Mouse (Mus musculus): ENCODE measurements around the gene Coq6. TPM values are rescaled to one million over a fixed set of nuclear protein-coding genes. Genes with fewer than 3 reads are reported as not detected.

The Coq6 gene
- polyA plus RNA-seq, 1 experiment from 2014 or later = 44.5 TPM

DNA sequence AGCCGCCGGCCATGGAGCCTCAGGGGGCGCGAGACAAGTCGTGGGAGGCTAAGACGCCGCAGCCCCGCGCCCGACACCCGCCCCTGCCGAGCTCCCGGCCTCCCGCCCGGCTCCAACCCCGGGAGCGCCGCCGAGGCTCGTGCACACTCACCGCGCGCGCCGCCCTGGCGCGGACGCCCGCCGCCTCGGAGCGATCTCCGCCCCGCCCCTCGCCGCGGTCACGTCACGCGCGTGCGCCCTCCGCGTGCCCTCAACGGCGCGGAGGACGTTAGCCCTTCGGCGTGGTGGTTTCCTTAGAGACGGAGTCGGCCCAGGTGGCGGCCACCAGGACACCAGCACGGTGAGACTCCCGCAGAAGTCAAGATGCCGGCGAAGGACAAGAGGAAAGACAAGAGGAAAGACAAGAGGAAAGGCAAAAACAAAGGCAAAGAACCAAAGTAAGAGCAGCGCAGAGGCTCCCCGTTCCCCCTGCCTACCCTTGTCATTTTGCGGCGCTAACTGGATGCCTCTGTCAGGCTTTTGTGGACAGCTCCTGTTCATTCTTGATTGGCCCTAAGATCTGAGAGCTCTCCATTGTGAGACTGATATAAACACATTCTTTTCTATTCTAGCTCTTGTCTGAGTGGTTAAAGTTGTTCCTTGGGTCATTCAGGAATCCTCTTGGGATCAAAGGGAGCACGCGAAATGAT lies 47.5 kb downstream of the Coq6 start, which contains the start of the genes Entpd5 and Bbof1:
Entpd5 (minus strand) TSS at position 211 of the 689 bp plus-strand sequence.
Bbof1 (plus strand) TSS at position 253 of the 689 bp plus-strand sequence.
- peak within 1 kb of the TSS; percentile 94 for H3K4me2 ChIP-seq
- H3K4me1 ChIP-seq (replicated peaks) = peaks cover 6% of the 10 kb centered on the region
- H3K9ac ChIP-seq (replicated peaks) = peak within 1 kb of the TSS; percentile 81
- no peaks in the 10 kb centered on the region for H3K9me3 ChIP-seq
- WGBS = 2% methylated on average over 48 of the region's 63 CpGs
- H3K4me3 ChIP-seq (replicated peaks) = peak within 1 kb of the TSS; percentile 74
- peak within 1 kb of the TSS; percentile 53; the same call in 1 of the 2 replicates for H3K27ac ChIP-seq
- peak; percentile 87 for ATAC-seq (ENCODE audit: insufficient number of reproducible peaks, insufficient read depth, low FRiP score, low TSS enrichment, low read depth)
- H3K36me3 ChIP-seq = no peaks in the 10 kb centered on the region
- H3K27me3 ChIP-seq = no peaks in the 10 kb centered on the region; the same call in 1 of the 2 replicates

DNA sequence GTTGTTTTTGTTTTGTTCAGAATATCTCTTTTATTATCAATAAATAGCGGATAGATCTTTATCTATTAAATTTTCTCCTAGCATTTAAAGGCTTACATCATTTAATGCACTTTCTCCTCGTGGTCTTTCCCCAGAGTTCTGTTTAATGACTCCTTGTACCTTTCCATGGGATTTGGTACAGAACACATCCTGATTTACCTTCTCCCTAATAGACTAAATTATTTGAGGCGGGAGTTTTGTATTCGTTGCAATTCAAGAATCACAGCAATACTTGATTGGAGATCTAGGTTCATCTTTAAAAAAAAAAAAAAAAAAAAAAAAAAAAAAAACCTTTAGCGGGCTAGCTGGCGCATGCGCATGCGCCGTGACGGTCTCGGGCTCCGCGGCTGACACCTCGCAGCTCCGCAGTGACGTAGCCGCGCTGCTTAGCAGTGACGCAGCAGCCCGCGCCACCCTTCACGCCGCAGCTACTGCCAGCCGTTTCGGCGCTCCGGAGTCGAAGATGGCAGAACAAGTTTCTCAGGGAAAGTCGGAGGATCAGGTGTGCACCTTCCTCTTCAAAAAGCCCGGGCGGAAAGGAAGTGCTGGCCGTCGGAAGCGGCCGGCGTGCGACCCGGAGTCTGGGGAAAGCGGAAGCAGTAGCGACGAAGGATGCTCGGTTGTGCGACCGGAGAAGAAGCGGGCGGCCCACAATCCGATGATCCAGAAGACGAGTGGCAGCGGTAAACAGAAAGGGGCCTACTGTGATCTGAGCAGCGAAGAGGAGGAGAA lies 55.6 kb downstream of the Coq6 start, which contains the start of gene Rnf113a2:
Rnf113a2 (plus strand) TSS at position 363 of the 771 bp plus-strand sequence.
- H3K4me2 ChIP-seq = peak within 1 kb of the TSS; percentile 71
- no peaks in the 10 kb centered on the region for H3K27me3 ChIP-seq
- no peaks in the 10 kb centered on the region for H3K36me3 ChIP-seq
- peaks cover 8% of the 10 kb centered on the region; the same call in 1 of the 2 replicates for H3K9me3 ChIP-seq
- WGBS = 3% methylated on average over 50 of the region's 50 CpGs
- no peak for ATAC-seq (ENCODE audit: insufficient number of reproducible peaks, insufficient read depth, low FRiP score, low TSS enrichment, low read depth)
- peak within 1 kb of the TSS; percentile 50 for H3K4me3 ChIP-seq (replicated peaks)
- 0 out of 2 replicates have a peak, but pooled peaks cover 5% of the 10 kb centered on the region for H3K4me1 ChIP-seq (replicated peaks)
- no peak within 1 kb of the TSS for H3K27ac ChIP-seq
- H3K9ac ChIP-seq (replicated peaks) = peak within 1 kb of the TSS; percentile 69

DNA sequence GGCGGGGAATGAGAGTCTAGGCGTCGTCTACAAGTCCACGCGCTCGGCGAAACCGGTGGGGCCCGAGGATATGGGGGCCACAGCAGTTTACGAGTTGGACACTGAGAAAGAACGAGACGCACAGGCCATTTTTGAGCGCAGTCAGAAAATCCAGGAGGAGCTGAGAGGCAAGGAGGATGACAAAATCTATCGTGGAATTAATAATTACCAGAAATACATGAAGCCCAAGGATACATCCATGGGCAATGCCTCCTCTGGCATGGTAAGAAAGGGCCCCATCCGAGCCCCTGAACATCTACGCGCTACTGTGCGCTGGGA lies 56.1 kb downstream of the Coq6 start:
- WGBS = 33% methylated on average over 18 of the region's 18 CpGs
- 0 out of 2 replicates have a peak, but pooled peaks cover 5% of the 10 kb centered on the region for H3K4me1 ChIP-seq (replicated peaks)
- peaks cover 8% of the 10 kb centered on the region; the same call in 1 of the 2 replicates for H3K9me3 ChIP-seq
- peak overlapping the region; percentile 50 for H3K4me3 ChIP-seq (replicated peaks)
- peak overlapping the region; percentile 71 for H3K4me2 ChIP-seq
- no peaks in the 10 kb centered on the region for H3K36me3 ChIP-seq
- H3K9ac ChIP-seq (replicated peaks) = peak overlapping the region; percentile 69
- no peak overlapping the region for H3K27ac ChIP-seq
- no peak for ATAC-seq (ENCODE audit: insufficient number of reproducible peaks, insufficient read depth, low FRiP score, low TSS enrichment, low read depth)
- no peaks in the 10 kb centered on the region for H3K27me3 ChIP-seq

Other genes with a start within 250 kb of the Coq6 start
- 6.2 and 7.7 TPM in 2 replicates for gene Dnal1, start 247.3 kb upstream of the Coq6 start, polyA plus RNA-seq (2016; fragmentation: Nextera tagmentation; extraction: Ambion mirVana)
- 1.2 and 1.3 TPM in 2 replicates for gene Pnma1, start 213.2 kb upstream of the Coq6 start, polyA plus RNA-seq (2016; fragmentation: Nextera tagmentation; extraction: Ambion mirVana)
- gene Elmsan1, start 142.8 kb upstream of the Coq6 start, polyA plus RNA-seq (2016; fragmentation: Nextera tagmentation; extraction: Ambion mirVana) = 7.0 and 8.6 TPM in 2 replicates
- 13.2 and 13.4 TPM in 2 replicates for gene Ptgr2, start 76.4 kb upstream of the Coq6 start, polyA plus RNA-seq (2016; fragmentation: Nextera tagmentation; extraction: Ambion mirVana)
- gene Zfp410, start 44.8 kb upstream of the Coq6 start, polyA plus RNA-seq (2016; fragmentation: Nextera tagmentation; extraction: Ambion mirVana) = 109 and 114 TPM in 2 replicates
- gene Fam161b, start 176 bp downstream of the Coq6 start, polyA plus RNA-seq (2016; fragmentation: Nextera tagmentation; extraction: Ambion mirVana) = 4.0 and 5.0 TPM in 2 replicates
- gene Entpd5, start 47.4 kb downstream of the Coq6 start, polyA plus RNA-seq (2016; fragmentation: Nextera tagmentation; extraction: Ambion mirVana) = 10.9 and 11.4 TPM in 2 replicates
- 1.5 and 2.1 TPM in 2 replicates for gene Bbof1, start 47.4 kb downstream of the Coq6 start, polyA plus RNA-seq (2016; fragmentation: Nextera tagmentation; extraction: Ambion mirVana)
- gene Rnf113a2, start 55.5 kb downstream of the Coq6 start, polyA plus RNA-seq (2016; fragmentation: Nextera tagmentation; extraction: Ambion mirVana) = 28.9 and 31.0 TPM in 2 replicates
- gene Aldh6a1, start 89.3 kb downstream of the Coq6 start, polyA plus RNA-seq (2016; fragmentation: Nextera tagmentation; extraction: Ambion mirVana) = 32.5 and 35.0 TPM in 2 replicates
- 29.5 and 30.6 TPM in 2 replicates for gene Lin52, start 89.8 kb downstream of the Coq6 start, polyA plus RNA-seq (2016; fragmentation: Nextera tagmentation; extraction: Ambion mirVana)
- gene Vsx2, start 208.1 kb downstream of the Coq6 start, polyA plus RNA-seq (2016; fragmentation: Nextera tagmentation; extraction: Ambion mirVana) = 0.13 and 0.24 TPM in 2 replicates